Comparison of ENCODE assay signal across 26 mouse cellular contexts in genomic region chr2:131404218-131404555, GRCm38 (mm10). TPM values are rescaled to one million over a fixed set of nuclear protein-coding genes. Genes with fewer than 3 reads are reported as not detected.
DNase-seq lines count a peak whose midpoint lies in the region; ATAC-seq and TF ChIP-seq lines count a peak whose summit lies in the region.
"Had no signal": no experiment of that assay in that cellular context is flagged by ENCODE, and none has a peak within 500 bp of the region (broad histone marks: within the 10 kb centered on the region; RNA-seq: fewer than 3 reads in every experiment).

No protein-coding gene starts in this region.

- ATAC-seq in intestine, embryonic 16.5 days = peak; percentile 69
- peak; percentile 80 for ATAC-seq in stomach, postnatal 0 days (ENCODE audit: low FRiP score, low TSS enrichment)
- ATAC-seq: forebrain, embryonic 15.5 days; hindbrain, embryonic 16.5 days; liver, embryonic 12.5 days; liver, postnatal 0 days; midbrain, embryonic 16.5 days; Patski had no signal

- no peak overlapping the region for H3K9ac ChIP-seq in heart, adult 2 months (ENCODE audit: low read depth, low read length)
- H3K9ac ChIP-seq in MEL (ENCODE audit: control insufficient read depth, low read depth, low read length, poor library complexity, severe bottlenecking) = no peak overlapping the region
- no peak overlapping the region for H3K9ac ChIP-seq in intestine, embryonic 16.5 days (ENCODE audit: low read depth, low read length)
- no peak overlapping the region for H3K9ac ChIP-seq in stomach, postnatal 0 days (ENCODE audit: low read length)
- H3K9ac ChIP-seq: embryonic facial prominence, embryonic 13.5 days; forebrain, embryonic 15.5 days; heart, embryonic 13.5 days; liver, embryonic 12.5 days; liver, postnatal 0 days; neural tube, embryonic 12.5 days had no signal

- H3K4me1 ChIP-seq in heart, adult 2 months (ENCODE audit: control insufficient read depth, insufficient read depth, low read length) = peaks cover 20% of the 10 kb centered on the region
- H3K4me1 ChIP-seq in MEL (ENCODE audit: control insufficient read depth in 1 of 2, insufficient read depth in 2 of 2, low read length in 2 of 2) = peaks cover 0 to 15% of the 10 kb centered on the region in 2 experiments; a peak in 2 of 4 replicates
- H3K4me1 ChIP-seq in intestine, embryonic 16.5 days (ENCODE audit: control insufficient read depth, insufficient read depth, low read length) = peaks cover 20% of the 10 kb centered on the region; the same call in 1 of the 2 replicates
- no peaks in the 10 kb centered on the region for H3K4me1 ChIP-seq in stomach, postnatal 0 days (replicated peaks; ENCODE audit: control insufficient read depth, insufficient read depth)
- H3K4me1 ChIP-seq: forebrain, embryonic 15.5 days; neural tube, embryonic 12.5 days had no signal

- WGBS in heart, adult 2 months = 19% methylated on average over 1 of the region's 1 CpGs
- 50% methylated on average over 1 of the region's 1 CpGs for WGBS in intestine, embryonic 16.5 days
- WGBS in stomach, postnatal 0 days = 46% methylated on average over 1 of the region's 1 CpGs

- intact Hi-C loops in heart, adult 2 months (cut with DNase I) = loop anchor here (5.0 kb wide), 1 partner anchor 142 kb away; the partner anchor contains the start of gene Pank2

- TF ChIP-seq CTCF in heart, adult 2 months (IDR thresholded peaks at IDR 0.05) = peak; percentile 45
- peak in 1 of 3 experiments; percentile 22; a peak in 1 of 6 replicates for TF ChIP-seq CTCF in MEL (IDR thresholded peaks at IDR 0.05 in 2 of 3, conservative IDR thresholded peaks at IDR 0.05 in 1 of 3; ENCODE audit: control insufficient read depth in 1 of 3, insufficient read depth in 1 of 3, low read depth in 2 of 3, low read length in 3 of 3, poor library complexity in 1 of 3, severe bottlenecking in 1 of 3)
- no peak for TF ChIP-seq CTCF in stomach, postnatal 0 days (IDR thresholded peaks at IDR 0.05; ENCODE audit: low read depth)

- TF ChIP-seq EP300 in heart, adult 2 months (IDR thresholded peaks at IDR 0.05; ENCODE audit: insufficient read depth, low read depth, low read length) = no peak
- TF ChIP-seq EP300 in MEL (IDR thresholded peaks at IDR 0.05; ENCODE audit: low read depth in 1 of 2, low read length in 2 of 2) = no peak
- TF ChIP-seq EP300 in stomach, postnatal 0 days (optimal IDR thresholded peaks at IDR 0.05) = no peak

- DNase-seq in heart, adult 2 months = no peak
- DNase-seq in heart, postnatal 4 days = no peak
- peak; percentile 37 for DNase-seq in MEL (ENCODE audit: low read depth, low spot score)
- no peak for DNase-seq in stomach, postnatal 0 days (ENCODE audit: low spot score)
- no peak for DNase-seq in urinary bladder, postnatal 36 days (ENCODE audit: low spot score in 2 of 2)
- no peak for DNase-seq in thymus, adult 18-20 months
- DNase-seq: adrenal gland, postnatal 25 days; cerebellum, adult 11-12 months; cerebellum, adult 9-11 months; heart, postnatal 10 days; kidney, postnatal 25 days; liver, postnatal 0 days; lung, postnatal 36 days; right cerebral cortex, postnatal 4 days had no signal

- no peak overlapping the region for H3K4me2 ChIP-seq in intestine, embryonic 16.5 days (ENCODE audit: low read depth, low read length)
- H3K4me2 ChIP-seq in stomach, postnatal 0 days (replicated peaks; ENCODE audit: low read depth) = no peak overlapping the region
- H3K4me2 ChIP-seq: embryonic facial prominence, embryonic 13.5 days; forebrain, embryonic 15.5 days; heart, embryonic 13.5 days; liver, embryonic 12.5 days; midbrain, embryonic 11.5 days; neural tube, embryonic 12.5 days had no signal

- no peak overlapping the region; the same call in 1 of the 2 replicates for H3K27ac ChIP-seq in heart, adult 2 months
- no peak overlapping the region for H3K27ac ChIP-seq in MEL (ENCODE audit: control insufficient read depth, low read depth, low read length)
- no peak overlapping the region for H3K27ac ChIP-seq in intestine, embryonic 16.5 days (ENCODE audit: low read length)
- H3K27ac ChIP-seq in stomach, postnatal 0 days (replicated peaks) = 0 out of 2 replicates have a peak overlapping the region, but pooled peaks have one; percentile 2
- H3K27ac ChIP-seq: embryonic facial prominence, embryonic 13.5 days; forebrain, embryonic 10.5 days; forebrain, embryonic 15.5 days; heart, embryonic 13.5 days; liver, embryonic 12.5 days; neural tube, embryonic 12.5 days had no signal

- no peak for TF ChIP-seq RAD21 in MEL (IDR thresholded peaks at IDR 0.05; ENCODE audit: low read depth, low read length)

- H3K79me2 ChIP-seq in heart, adult 2 months (replicated peaks; ENCODE audit: control insufficient read depth, insufficient read depth, low read length) = no peaks in the 10 kb centered on the region
- H3K79me2 ChIP-seq in MEL (ENCODE audit: control insufficient read depth, insufficient read depth, low read length, poor library complexity) = no peaks in the 10 kb centered on the region

- no peaks in the 10 kb centered on the region for H3K27me3 ChIP-seq in heart, adult 2 months (ENCODE audit: control insufficient read depth, insufficient read depth, low read length)
- H3K27me3 ChIP-seq in MEL (ENCODE audit: control insufficient read depth in 1 of 2, insufficient read depth in 2 of 2, low read length in 2 of 2) = no peaks in the 10 kb centered on the region
- no peaks in the 10 kb centered on the region for H3K27me3 ChIP-seq in intestine, embryonic 16.5 days (replicated peaks; ENCODE audit: control insufficient read depth, insufficient read depth, low read length)
- no peaks in the 10 kb centered on the region for H3K27me3 ChIP-seq in stomach, postnatal 0 days (ENCODE audit: control insufficient read depth, insufficient read depth, low read length)
- H3K27me3 ChIP-seq: embryonic facial prominence, embryonic 13.5 days; forebrain, embryonic 15.5 days; neural tube, embryonic 12.5 days; Patski had no signal

- no peak overlapping the region for H3K4me3 ChIP-seq in heart, adult 2 months
- peak overlapping the region; percentile 10 to 39; a peak in 2 of 4 replicates for H3K4me3 ChIP-seq in MEL (ENCODE audit: control insufficient read depth in 1 of 2, insufficient read depth in 1 of 2, low read depth in 2 of 2, low read length in 2 of 2)
- H3K4me3 ChIP-seq in intestine, embryonic 16.5 days (ENCODE audit: low read length) = no peak overlapping the region
- no peak overlapping the region for H3K4me3 ChIP-seq in stomach, postnatal 0 days (ENCODE audit: low read depth, low read length)
- H3K4me3 ChIP-seq: embryonic facial prominence, embryonic 13.5 days; forebrain, embryonic 10.5 days; forebrain, embryonic 15.5 days; heart, embryonic 13.5 days; liver, embryonic 12.5 days; neural tube, embryonic 12.5 days had no signal

- TF ChIP-seq POLR2A in heart, adult 2 months (IDR thresholded peaks at IDR 0.05; ENCODE audit: insufficient read depth, low read depth, low read length) = no peak
- no peak for TF ChIP-seq POLR2A in MEL (IDR thresholded peaks at IDR 0.05; ENCODE audit: control insufficient read depth in 1 of 2, insufficient read depth in 1 of 2, low read depth in 1 of 2, low read length in 2 of 2, poor library complexity in 1 of 2)

- no peaks in the 10 kb centered on the region for H3K36me3 ChIP-seq in heart, adult 2 months (ENCODE audit: control insufficient read depth, insufficient read depth, low read length)
- no peaks in the 10 kb centered on the region for H3K36me3 ChIP-seq in MEL (ENCODE audit: control insufficient read depth in 1 of 2, insufficient read depth in 2 of 2, low read length in 2 of 2)
- no peaks in the 10 kb centered on the region for H3K36me3 ChIP-seq in intestine, embryonic 16.5 days (ENCODE audit: control insufficient read depth, insufficient read depth, low read length)
- no peaks in the 10 kb centered on the region for H3K36me3 ChIP-seq in stomach, postnatal 0 days (ENCODE audit: control insufficient read depth, insufficient read depth, low read length)
- H3K36me3 ChIP-seq: embryonic facial prominence, embryonic 13.5 days; forebrain, embryonic 10.5 days; forebrain, embryonic 15.5 days; G1E; heart, embryonic 13.5 days; liver, embryonic 12.5 days; neural tube, embryonic 12.5 days had no signal

- no peaks in the 10 kb centered on the region for H3K9me3 ChIP-seq in MEL (replicated peaks; ENCODE audit: insufficient read depth, low read length)
- H3K9me3 ChIP-seq in intestine, embryonic 16.5 days (ENCODE audit: control insufficient read depth, low read length) = no peaks in the 10 kb centered on the region
- no peaks in the 10 kb centered on the region for H3K9me3 ChIP-seq in stomach, postnatal 0 days (ENCODE audit: control insufficient read depth, low read length)
- H3K9me3 ChIP-seq: embryonic facial prominence, embryonic 13.5 days; forebrain, embryonic 10.5 days; forebrain, embryonic 15.5 days; G1E; heart, embryonic 13.5 days; liver, embryonic 12.5 days; neural tube, embryonic 12.5 days had no signal

TF ChIP-seq in MEL, 35 proteins besides CTCF, POLR2A, EP300 and RAD21:
- TF ChIP-seq USF2 (IDR thresholded peaks at IDR 0.05; ENCODE audit: borderline replicate concordance in 1 of 2, insufficient read depth in 1 of 2, low read depth in 1 of 2, low read length in 2 of 2) = no peak
- TF ChIP-seq MYC (IDR thresholded peaks at IDR 0.05; ENCODE audit: low read depth, low read length) = no peak
- no peak for TF ChIP-seq TCF12 (IDR thresholded peaks at IDR 0.05; ENCODE audit: low read depth, low read length)
- TF ChIP-seq ZKSCAN1 (IDR thresholded peaks at IDR 0.05; ENCODE audit: low read depth, low read length) = no peak
- TF ChIP-seq MAX (IDR thresholded peaks at IDR 0.05; ENCODE audit: low read length) = no peak
- no peak for TF ChIP-seq ELF1 (IDR thresholded peaks at IDR 0.05; ENCODE audit: low read depth, low read length)
- no peak for TF ChIP-seq POLR2AphosphoS5 (IDR thresholded peaks at IDR 0.05; ENCODE audit: borderline replicate concordance, low read depth, low read length)

RNA-seq across cellular contexts. Expression of gene Rnf24, which starts 51.5 kb away (rescaled TPM):
- 1 to 10 TPM; 2.9 to 3.9 TPM for total RNA-seq in heart, adult 2 months (2021)
- polyA plus RNA-seq in heart, adult 2 months (2012; rRNA removed) = 2.7 and 3.5 TPM in 2 replicates
- total RNA-seq in heart, postnatal 4 days (2021) = 1 to 10 TPM; 8.0 to 9.0 TPM
- total RNA-seq in MEL (2012; rRNA removed) = 0.73 and 0.78 TPM in 2 replicates
- polyA plus RNA-seq in MEL (2012; ENCODE audit: insufficient read depth in 1 of 2, insufficient read length in 2 of 2, low read depth in 1 of 2, low replicate concordance in 2 of 2, missing spikeins in 1 of 2) = 1 to 10 TPM in 1 of 2 experiments, not detected in 1; 2.9 TPM
- 1.7 and 2.3 TPM in 2 replicates for polyA plus RNA-seq in intestine, embryonic 16.5 days (2015; fragmentation: Nextera tagmentation; extraction: Ambion mirVana)
- 1.2 and 1.3 TPM in 2 replicates for polyA plus RNA-seq in stomach, postnatal 0 days (2015; fragmentation: Nextera tagmentation; extraction: Ambion mirVana)

Comparison
In these comparisons a context has a peak if more than half of its experiments do, and no peak if none do; other contexts are left out.
1. H3K4me3 ChIP-seq: peak in MEL (2 of 2); none in heart, adult 2 months (single experiment), intestine, embryonic 16.5 days (single experiment) and stomach, postnatal 0 days (single experiment).